Mouse (Mus musculus) hematopoietic stem cell, adult 5-6 weeks (primary cell): ENCODE measurements around the gene Uvrag. TPM values are rescaled to one million over a fixed set of nuclear protein-coding genes. Genes with fewer than 3 reads are reported as not detected.

Experiments used
- ATAC-seq, 2 experiments: fragments of 125-278 bp in 1 of 2; replicated peaks in 1 of 2; 2 replicates each; pipeline ENCODE4 v1.8.0; 2016 to 2017; ENCODE audit warnings: inconsistent platforms in 2 of 2, mild to moderate bottlenecking in 2 of 2, moderate number of reproducible peaks in 2 of 2, low read depth in 1 of 2, moderate TSS enrichment in 1 of 2; ENCODE audit not compliant: low FRiP score in 2 of 2, poor library complexity in 2 of 2, severe bottlenecking in 2 of 2, insufficient read depth in 1 of 2, low TSS enrichment in 1 of 2
- total RNA-seq: library from RNA; stranded (forward); fragments of 172-1452, 232-1000 nt; gene quantifications from 2 replicates; pipeline ENCODE4 v1.2.3, GENCODE M21; 2017

The Uvrag gene
- total RNA-seq, 1 experiment from 2014 or later: 34.4 TPM

DNA sequence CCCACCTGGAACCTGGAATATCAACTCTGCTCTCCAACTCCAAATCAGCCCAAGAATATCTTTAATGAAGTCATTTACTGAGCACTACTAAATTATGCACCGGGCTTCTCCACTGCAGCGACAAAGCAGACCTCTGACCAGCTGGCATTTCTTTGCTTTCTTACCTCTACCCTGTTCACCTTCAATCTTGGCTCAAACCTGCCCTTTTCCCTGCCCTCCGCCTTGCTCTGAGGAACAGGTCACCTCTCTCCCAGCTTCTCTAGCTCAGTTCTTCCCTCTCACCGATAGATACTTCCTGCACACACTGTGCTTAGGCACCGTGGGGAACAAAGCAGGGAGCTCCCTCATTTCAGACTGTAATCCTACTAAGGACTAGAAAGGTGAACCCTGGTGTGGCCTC, 18.3 kb downstream of the Uvrag start:
- ATAC-seq: no peak

DNA sequence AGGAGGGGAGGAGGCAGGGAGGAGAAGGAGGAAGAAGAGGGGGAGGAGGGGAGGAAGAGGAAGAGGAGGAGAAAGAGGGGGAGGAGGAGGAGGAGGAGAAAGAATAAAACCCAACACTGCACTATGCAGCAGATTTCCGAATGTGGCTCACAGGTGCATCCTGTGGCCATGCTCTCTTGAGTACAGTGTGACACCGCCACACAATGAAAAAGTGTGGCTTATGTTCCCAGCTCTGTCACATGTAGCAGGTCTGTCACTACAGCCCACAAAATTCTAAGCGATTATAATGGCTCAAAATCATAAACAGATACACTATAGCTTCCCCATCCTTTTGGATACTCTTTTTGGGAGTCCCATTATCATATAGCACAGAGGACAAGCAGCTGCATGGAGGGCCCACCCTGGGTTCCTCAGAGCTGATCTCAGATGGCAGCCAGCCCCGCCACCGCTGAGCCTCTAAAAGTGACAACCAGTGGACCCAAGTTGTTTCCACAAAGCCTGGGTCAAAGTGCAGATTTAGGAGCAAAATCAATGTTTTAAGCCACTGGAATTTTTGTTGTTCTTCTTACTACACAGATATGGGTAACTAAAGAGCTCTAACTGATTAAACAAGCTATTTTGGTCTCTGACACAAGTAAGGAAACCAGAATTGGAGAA, 19.9 kb downstream of the Uvrag start:
- ATAC-seq: peak; percentile 86 to 95

- ATAC-seq: no peak
These were observed 20.9 kb downstream of the Uvrag start for GRCm38 (mm10) chr7:99120082-99120481.

DNA sequence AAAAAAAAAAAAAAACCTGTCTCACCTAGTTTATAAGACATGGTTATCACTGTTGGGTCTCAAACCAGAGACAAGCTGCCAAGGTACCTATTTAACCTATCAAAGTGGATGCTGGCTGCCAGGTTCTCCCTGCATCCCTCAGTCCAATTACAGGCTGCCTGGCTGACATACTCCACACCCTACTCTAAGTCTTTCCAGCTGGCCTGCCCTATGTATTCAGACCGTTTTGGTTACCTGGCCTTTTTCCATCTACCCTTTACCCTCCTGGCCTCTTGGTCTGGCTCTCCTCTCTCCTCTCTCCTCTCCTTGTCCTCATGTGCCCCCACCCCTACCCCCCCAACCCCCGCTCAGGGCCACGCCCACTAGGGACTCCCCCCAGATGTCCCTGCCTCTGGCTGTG, 24.2 kb downstream of the Uvrag start:
- no peak for ATAC-seq

- ATAC-seq: no peak
These were observed 26.8 kb downstream of the Uvrag start for GRCm38 (mm10) chr7:99114006-99114726.

GRCm38 (mm10) chr7:99107566-99107965, 33.4 kb downstream of the Uvrag start:
- ATAC-seq: no peak

DNA sequence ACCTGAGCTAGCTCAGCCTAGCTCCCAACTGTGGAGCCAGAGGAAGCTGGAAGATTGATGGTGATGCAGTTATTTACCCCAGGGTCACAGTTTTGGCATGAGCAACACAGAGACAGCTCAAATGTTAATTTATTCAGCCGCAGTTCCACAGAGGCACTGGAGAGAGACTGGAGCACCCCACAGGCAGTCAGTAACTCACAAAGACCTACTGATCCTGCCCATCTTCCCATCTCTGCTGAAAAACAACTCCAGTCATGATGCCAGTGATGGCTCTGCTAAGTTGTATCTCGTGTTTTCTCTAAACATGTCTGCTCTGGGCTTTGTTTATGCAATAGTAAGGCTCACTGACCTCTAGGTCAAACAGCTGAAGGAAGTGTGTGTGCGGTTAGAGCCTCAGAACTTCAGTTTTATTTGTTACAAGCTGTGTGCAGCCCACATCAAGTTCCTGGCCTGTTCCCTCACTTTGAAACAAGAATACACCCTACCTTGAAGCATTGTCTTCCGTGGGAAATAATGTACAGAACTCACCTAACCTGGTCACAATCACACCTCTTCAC, 34.1 kb downstream of the Uvrag start:
- no peak for ATAC-seq

DNA sequence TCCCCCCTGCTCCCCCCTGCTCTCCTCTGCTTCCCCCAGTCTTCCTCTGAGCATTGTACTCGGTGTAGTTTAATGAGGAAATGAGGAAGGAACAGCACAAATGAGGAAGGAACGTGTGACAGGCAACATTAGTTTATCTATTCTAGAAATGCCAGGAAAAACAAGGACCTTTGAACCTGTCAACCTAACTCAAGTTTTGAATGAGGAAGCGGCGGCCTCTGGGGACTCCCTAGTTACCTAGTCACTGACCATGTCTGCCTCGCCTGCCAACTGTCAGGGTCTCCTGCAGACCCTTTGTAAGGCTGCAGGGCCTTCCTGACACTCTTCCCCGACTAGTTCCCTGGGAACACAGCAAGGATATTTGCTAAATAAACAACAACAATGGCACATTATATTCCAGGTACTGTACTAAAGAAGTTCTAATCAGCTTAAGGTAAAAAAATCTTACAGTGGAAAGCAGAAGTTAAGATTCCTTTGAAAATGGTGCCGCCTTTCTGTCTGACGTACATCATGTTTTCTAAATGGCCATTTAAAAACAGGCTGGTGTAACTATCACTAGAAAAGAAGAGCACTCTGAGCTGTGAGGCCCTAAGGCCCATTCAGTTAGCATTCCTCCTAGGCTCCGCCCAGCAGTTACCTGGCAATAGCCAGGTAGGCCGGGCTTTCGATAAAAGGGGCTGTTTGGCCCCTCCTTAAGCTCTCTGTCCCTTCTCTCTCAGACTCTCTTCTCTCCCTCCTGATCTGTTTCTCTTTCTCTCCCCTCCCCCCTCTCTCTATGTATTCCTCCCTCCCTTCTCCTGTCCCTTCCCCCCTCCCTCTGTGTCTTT, 39.0 kb downstream of the Uvrag start:
- ATAC-seq: peak; percentile 69 to 82

- no peak for ATAC-seq
These were observed 39.9 kb downstream of the Uvrag start for GRCm38 (mm10) chr7:99101076-99101475.

DNA sequence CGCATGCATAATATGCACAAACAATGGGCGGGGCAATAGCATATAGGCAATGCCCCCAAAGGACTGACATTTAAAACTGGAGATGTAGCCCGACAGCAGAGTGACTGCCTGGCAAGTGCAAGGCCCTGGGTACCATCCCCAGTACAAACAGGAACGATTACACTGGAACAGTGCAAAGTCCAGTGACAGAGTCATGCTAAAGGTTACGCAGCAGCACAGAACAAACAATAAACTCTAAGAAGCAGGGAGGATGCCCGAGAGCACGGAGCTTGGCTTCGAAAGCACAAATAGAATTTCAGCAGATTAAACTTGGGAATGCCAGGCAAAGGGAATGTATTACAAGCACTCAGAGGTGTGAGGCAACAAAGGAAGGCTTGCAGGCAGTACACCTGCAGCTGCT, 40.4 kb downstream of the Uvrag start:
- ATAC-seq: no peak

DNA sequence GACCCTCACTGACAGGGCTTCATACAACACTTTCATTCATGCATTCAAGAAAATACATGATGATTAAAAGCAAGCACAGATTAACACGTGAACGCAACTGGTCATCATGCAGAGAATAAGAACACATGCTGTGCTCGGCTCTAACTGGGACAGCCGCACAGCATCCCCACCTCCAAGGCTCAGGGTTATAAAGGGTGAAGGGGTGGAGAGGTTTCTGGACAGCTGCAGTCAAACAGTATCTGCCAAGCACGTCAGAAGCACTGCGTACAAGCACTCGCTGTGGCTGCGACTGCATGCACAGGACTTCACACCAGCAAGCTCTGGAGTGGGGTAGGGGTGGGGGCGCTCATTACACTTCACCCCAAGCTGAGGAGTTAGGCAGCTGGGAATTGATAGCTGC, 40.9 kb downstream of the Uvrag start:
- no peak for ATAC-seq

- ATAC-seq: no peak
These were observed 43.2 kb downstream of the Uvrag start for GRCm38 (mm10) chr7:99097781-99098180.

DNA sequence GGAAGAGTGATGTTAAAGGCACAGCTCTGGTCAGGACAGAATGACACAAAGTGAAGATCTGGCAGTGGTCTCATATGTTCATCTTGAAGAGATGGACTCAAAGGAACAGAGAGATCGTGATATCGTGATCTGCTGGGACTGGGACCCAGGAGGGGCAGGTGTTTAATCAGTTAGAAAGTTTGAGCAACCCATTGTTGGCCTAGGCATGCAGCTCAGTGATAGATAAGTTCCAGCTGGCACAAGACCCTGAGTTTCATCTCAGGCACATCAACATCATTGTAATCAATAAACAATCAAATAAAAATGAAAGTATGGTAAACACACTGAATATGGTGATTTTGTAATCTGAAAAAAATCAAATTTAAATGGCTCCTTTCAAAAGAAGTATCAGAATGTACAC, 43.8 kb downstream of the Uvrag start:
- ATAC-seq: no peak

- no peak; a peak in 1 of 4 replicates for ATAC-seq
These were observed 45.8 kb downstream of the Uvrag start for GRCm38 (mm10) chr7:99095191-99095590.

DNA sequence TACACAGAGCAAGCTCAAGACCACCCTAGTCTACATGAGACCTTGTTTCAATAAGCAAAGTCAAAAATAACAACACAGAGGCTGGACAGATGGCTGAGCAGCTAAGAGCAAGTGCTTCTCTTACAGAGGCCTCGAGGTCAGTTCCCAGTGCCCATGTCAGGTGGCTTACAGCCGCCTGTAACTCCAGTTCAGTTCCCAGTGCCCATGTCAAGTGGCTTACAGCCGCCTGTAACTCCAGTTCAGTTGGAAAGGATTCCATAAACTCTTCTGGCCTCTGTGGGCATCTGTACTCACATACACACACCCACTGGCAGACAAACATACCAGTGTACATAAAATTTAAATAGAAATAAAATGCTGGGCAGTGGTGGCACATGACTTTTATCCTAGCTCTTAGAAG, 46.6 kb downstream of the Uvrag start:
- ATAC-seq: no peak

- ATAC-seq: no peak
These were observed 48.9 kb downstream of the Uvrag start for GRCm38 (mm10) chr7:99091915-99092645.

DNA sequence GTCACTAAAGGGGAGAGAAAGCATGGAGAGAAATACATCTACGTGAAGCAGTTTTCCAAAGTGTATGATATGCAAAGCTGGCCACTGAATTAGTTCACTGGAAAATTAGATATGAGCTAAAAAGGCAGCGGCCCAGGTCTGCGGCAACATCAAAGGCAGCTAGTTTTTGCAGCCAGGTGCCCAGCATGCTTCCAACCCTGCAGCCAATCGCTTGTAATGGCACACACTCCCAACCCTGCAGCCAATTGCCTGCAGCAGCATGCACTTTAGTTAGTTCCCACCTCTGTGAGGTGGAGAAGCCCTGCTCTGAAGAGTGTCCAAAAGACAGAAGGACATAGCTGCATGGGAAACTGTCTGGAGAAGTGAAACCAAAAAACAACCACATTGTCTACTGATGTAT, 51.2 kb downstream of the Uvrag start:
- ATAC-seq: no peak
